ENCODE assay signal across 8 mouse cellular contexts in genomic region chr3:95754345-95755206, GRCm38 (mm10). TPM values are rescaled to one million over a fixed set of nuclear protein-coding genes. Genes with fewer than 3 reads are reported as not detected.
DNase-seq lines count a peak whose midpoint lies in the region; ATAC-seq lines count a peak whose summit lies in the region.

No protein-coding gene starts in this region.

- peak overlapping the region; percentile 58 for H3K4me3 ChIP-seq in hindbrain, embryonic 16.5 days (ENCODE audit: low read length)
- peak overlapping the region; percentile 76 for H3K4me3 ChIP-seq in macrophage (ENCODE audit: inconsistent target)

- under 1% methylated on average over 30 of the region's 30 CpGs for WGBS in hindbrain, embryonic 16.5 days
- 1% methylated on average over 30 of the region's 30 CpGs for WGBS in macrophage (ENCODE audit: missing documents)

- ATAC-seq in hindbrain, embryonic 16.5 days, result peak; percentile 100

- H3K27me3 ChIP-seq in hindbrain, embryonic 16.5 days (replicated peaks; ENCODE audit: control insufficient read depth, insufficient read depth, low read length), result no peaks in the 10 kb centered on the region

- 0 out of 2 replicates have a peak overlapping the region, but pooled peaks have one; percentile 59 for H3K27ac ChIP-seq in hindbrain, embryonic 16.5 days (ENCODE audit: low read depth, low read length)
- peak overlapping the region; percentile 46 for H3K27ac ChIP-seq in macrophage

- H3K9me3 ChIP-seq in hindbrain, embryonic 16.5 days (ENCODE audit: control insufficient read depth, low read length), result no peaks in the 10 kb centered on the region

- peak; percentile 86 for DNase-seq in WW6 (ENCODE audit: low read depth, low spot score)
- DNase-seq in cerebellum, postnatal 4 days (ENCODE audit: low spot score in 2 of 2), result peak; percentile 89 to 92
- DNase-seq in gastrocnemius, adult 18-20 months (ENCODE audit: low spot score), result peak; percentile 97
- DNase-seq in left cerebral cortex, adult 18-20 months (ENCODE audit: low spot score in 2 of 2), result peak; percentile 94 to 95
- DNase-seq in right cerebral cortex, adult 18-20 months, result peak; percentile 97
- DNase-seq in urinary bladder, postnatal 10 days (ENCODE audit: low spot score), result peak; percentile 77

- peaks cover 9% of the 10 kb centered on the region; the same call in 1 of the 2 replicates for H3K36me3 ChIP-seq in hindbrain, embryonic 16.5 days (ENCODE audit: control insufficient read depth, insufficient read depth, low read length)
- H3K36me3 ChIP-seq in macrophage (ENCODE audit: inconsistent target), result peaks cover 21% of the 10 kb centered on the region

- peak overlapping the region; percentile 69 for H3K9ac ChIP-seq in hindbrain, embryonic 16.5 days (ENCODE audit: low read depth, low read length)

- H3K79me2 ChIP-seq in macrophage (ENCODE audit: inconsistent target), result no peaks in the 10 kb centered on the region; the same call in 1 of the 2 replicates

- H3K4me2 ChIP-seq in hindbrain, embryonic 16.5 days (ENCODE audit: low read length), result peak overlapping the region; percentile 73

- peaks cover 9% of the 10 kb centered on the region for H3K4me1 ChIP-seq in hindbrain, embryonic 16.5 days (ENCODE audit: control insufficient read depth, insufficient read depth, low read depth, low read length)

RNA-seq across cellular contexts. Expression of gene Tars2, which starts 5.4 kb away (rescaled TPM):
- total RNA-seq in gastrocnemius, adult 18-20 months (2021), result 10 to 100 TPM; 25.7 to 26.7 TPM
- 50.1 and 50.8 TPM in 2 replicates for polyA plus RNA-seq in hindbrain, embryonic 16.5 days (2015; fragmentation: Nextera tagmentation; extraction: Ambion mirVana)
- 10 to 100 TPM; 37.1 to 39.4 TPM for total RNA-seq in left cerebral cortex, adult 18-20 months (2021)
- 100 to 1,000 TPM in 6 of 26 experiments, 10 to 100 TPM in 20; 13.8 to 146 (median 63.3) TPM for total RNA-seq in macrophage (2018; cell fraction: chromatin; rRNA removed)
- 10 to 100 TPM in 25 of 26 experiments, 1 to 10 TPM in 1; 9.9 to 20.7 (median 16.6) TPM for total RNA-seq in macrophage (2018; cell fraction: cytosol; rRNA removed)
- total RNA-seq in macrophage (2018; cell fraction: nucleus; rRNA removed), result 10 to 100 TPM in 23 of 26 experiments, 1 to 10 TPM in 3; 8.6 to 71.6 (median 28.5) TPM
- polyA plus RNA-seq in macrophage (2018), result 16.5 to 26.6 TPM (median 17.3 TPM) in 3 replicates

RNA-seq across cellular contexts. Expression of gene Ecm1, which starts 15.2 kb away (rescaled TPM):
- total RNA-seq in gastrocnemius, adult 18-20 months (2021), result 10 to 100 TPM; 15.5 to 30.3 TPM
- polyA plus RNA-seq in hindbrain, embryonic 16.5 days (2015; fragmentation: Nextera tagmentation; extraction: Ambion mirVana), result 10.3 and 12.8 TPM in 2 replicates
- 10 to 100 TPM; 11.2 to 14.2 TPM for total RNA-seq in left cerebral cortex, adult 18-20 months (2021)
- total RNA-seq in macrophage (2018; cell fraction: chromatin; rRNA removed), result 10 to 100 TPM in 24 of 26 experiments, 1 to 10 TPM in 2; 4.3 to 76.9 (median 28.8) TPM
- 100 to 1,000 TPM in 4 of 26 experiments, 10 to 100 TPM in 22; 46.0 to 119 (median 71.5) TPM for total RNA-seq in macrophage (2018; cell fraction: cytosol; rRNA removed)
- total RNA-seq in macrophage (2018; cell fraction: nucleus; rRNA removed), result 100 to 1,000 TPM in 9 of 26 experiments, 10 to 100 TPM in 17; 51.3 to 143 (median 78.9) TPM
- 105 to 185 TPM (median 109 TPM) in 3 replicates for polyA plus RNA-seq in macrophage (2018)

Comparison
In these comparisons a context has a peak if more than half of its experiments do, and no peak if none do; other contexts are left out.
1. Peak in every context shown above with its lines: DNase-seq, ATAC-seq, H3K4me3 ChIP-seq and H3K27ac ChIP-seq.